In genomic region chr12:108067811-108068375, GRCm38 (mm10) we compare ENCODE assay signal across 12 mouse cellular contexts.
DNase-seq lines count a peak whose midpoint lies in the region; ATAC-seq and TF ChIP-seq lines count a peak whose summit lies in the region.
"Had no signal": no experiment of that assay in that cellular context is flagged by ENCODE, and none has a peak within 500 bp of the region (broad histone marks: within the 10 kb centered on the region; RNA-seq: fewer than 3 reads in every experiment).

No protein-coding gene starts in this region.

- no peak overlapping the region for H3K9ac ChIP-seq in forebrain, postnatal 0 days
- H3K9ac ChIP-seq: liver, embryonic 14.5 days; stomach, embryonic 15.5 days had no signal

- H3K4me2 ChIP-seq in forebrain, postnatal 0 days (ENCODE audit: low read depth), result no peak overlapping the region
- H3K4me2 ChIP-seq: stomach, embryonic 15.5 days had no signal

- H3K36me3 ChIP-seq in forebrain, postnatal 0 days (ENCODE audit: insufficient read depth), result no peaks in the 10 kb centered on the region
- H3K36me3 ChIP-seq: stomach, embryonic 15.5 days had no signal

- H3K4me1 ChIP-seq in forebrain, postnatal 0 days (ENCODE audit: insufficient read depth), result no peaks in the 10 kb centered on the region
- H3K4me1 ChIP-seq: stomach, embryonic 15.5 days had no signal

- H3K27me3 ChIP-seq in forebrain, postnatal 0 days (ENCODE audit: insufficient read depth, low read length), result no peaks in the 10 kb centered on the region
- H3K27me3 ChIP-seq: stomach, embryonic 15.5 days had no signal

- peak; percentile 43 for ATAC-seq in forebrain, postnatal 0 days

- H3K9me3 ChIP-seq in forebrain, postnatal 0 days (ENCODE audit: low read length), result no peaks in the 10 kb centered on the region
- H3K9me3 ChIP-seq: stomach, embryonic 15.5 days had no signal

- no peak overlapping the region for H3K4me3 ChIP-seq in forebrain, postnatal 0 days (ENCODE audit: low read depth, low read length)
- H3K4me3 ChIP-seq: stomach, embryonic 15.5 days had no signal

- WGBS in forebrain, postnatal 0 days, result 58% methylated on average over 13 of the region's 13 CpGs

- peak; percentile 59 for DNase-seq in layer of hippocampus, adult 11-12 months (ENCODE audit: low spot score)
- DNase-seq in layer of hippocampus, adult 9-10 months (ENCODE audit: low spot score), result no peak
- DNase-seq in Muller cell, postnatal 12 days (ENCODE audit: inconsistent ontology term), result peak; percentile 72
- peak; percentile 75 for DNase-seq in cerebellum, adult 11 months
- peak; percentile 68 for DNase-seq in forebrain, postnatal 0 days
- DNase-seq in kidney, postnatal 25 days, result no peak
- DNase-seq in spleen, postnatal 10 days (ENCODE audit: low spot score in 2 of 2), result no peak
- DNase-seq: heart, postnatal 4 days; kidney, adult 11 months; lung, postnatal 36 days had no signal

- no peak for TF ChIP-seq CTCF in forebrain, postnatal 0 days (IDR thresholded peaks at IDR 0.05; ENCODE audit: low read depth)

- H3K27ac ChIP-seq in forebrain, postnatal 0 days (ENCODE audit: low read depth, low read length), result 0 out of 2 replicates have a peak overlapping the region, but pooled peaks have one; percentile 40
- H3K27ac ChIP-seq: liver, embryonic 14.5 days; stomach, embryonic 15.5 days had no signal

Comparison
In these comparisons a context has a peak if more than half of its experiments do, and no peak if none do; other contexts are left out.
1. DNase-seq: peak in layer of hippocampus, adult 11-12 months (single experiment), Muller cell, postnatal 12 days (single experiment), cerebellum, adult 11 months (single experiment) and forebrain, postnatal 0 days (single experiment); none in layer of hippocampus, adult 9-10 months (single experiment), kidney, postnatal 25 days (0 of 2) and spleen, postnatal 10 days (0 of 2).